Mouse (Mus musculus): ENCODE measurements at regions not wholly inside any gene's neighbourhood (a gene's known extent, or its start where the extent isn't known, plus 50 kb on each side); places are given as distances from the start of the nearest gene placed in this dataset.

DNA sequence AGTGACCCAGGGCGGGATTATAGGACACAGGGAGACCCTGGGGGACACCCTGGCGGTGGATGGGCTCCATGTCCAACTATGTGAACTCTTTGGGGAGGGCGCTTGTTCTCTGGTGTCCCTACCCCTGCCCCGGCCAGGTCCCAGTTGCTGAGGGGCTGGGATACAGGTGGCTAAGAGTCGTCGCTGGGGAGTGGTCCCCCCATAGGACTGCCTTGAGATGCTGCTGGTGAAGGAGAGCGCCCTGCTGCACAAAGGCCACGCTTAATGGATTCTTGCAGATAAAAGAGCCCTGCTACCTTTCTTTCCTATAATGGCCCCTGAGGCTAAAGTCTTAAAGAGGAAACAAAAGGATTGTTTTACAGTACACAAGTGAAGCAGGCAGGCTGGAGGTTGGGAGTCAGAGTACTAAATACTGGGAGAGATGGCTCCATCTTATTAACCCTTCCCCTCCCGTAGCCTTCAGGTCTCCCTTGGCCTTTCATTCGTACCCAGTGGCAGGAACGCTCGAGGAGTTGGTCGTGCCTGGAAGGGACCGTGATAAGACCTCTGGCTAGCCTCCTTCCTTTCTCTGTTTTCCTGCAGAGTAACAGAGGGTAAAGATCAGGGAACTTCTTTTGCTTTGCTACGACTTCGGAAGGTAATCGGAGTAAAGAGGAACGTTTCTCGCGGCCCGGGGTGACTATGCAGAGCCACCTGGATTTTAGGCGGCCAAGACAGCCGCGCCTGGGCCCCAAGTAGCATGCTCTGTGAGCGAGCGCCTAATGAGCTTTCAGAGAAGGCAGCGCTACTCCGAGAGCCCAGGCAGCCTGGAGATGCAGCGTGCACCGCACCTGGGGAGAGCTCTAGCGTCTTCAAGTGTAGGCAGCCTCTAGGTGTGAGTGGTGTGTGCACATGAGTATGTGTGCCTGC is 682.9 kb upstream of the Car8 start:
- in situ Hi-C loops (cut with MboI; ENCODE audit: low sequenced_read_pairs), result no loop called here

- in situ Hi-C loops (cut with MboI; ENCODE audit: low sequenced_read_pairs), result no loop called here
These were observed 681.5 kb upstream of the Car8 start for GRCm38 (mm10) chr4:8920306-8920705.

DNA sequence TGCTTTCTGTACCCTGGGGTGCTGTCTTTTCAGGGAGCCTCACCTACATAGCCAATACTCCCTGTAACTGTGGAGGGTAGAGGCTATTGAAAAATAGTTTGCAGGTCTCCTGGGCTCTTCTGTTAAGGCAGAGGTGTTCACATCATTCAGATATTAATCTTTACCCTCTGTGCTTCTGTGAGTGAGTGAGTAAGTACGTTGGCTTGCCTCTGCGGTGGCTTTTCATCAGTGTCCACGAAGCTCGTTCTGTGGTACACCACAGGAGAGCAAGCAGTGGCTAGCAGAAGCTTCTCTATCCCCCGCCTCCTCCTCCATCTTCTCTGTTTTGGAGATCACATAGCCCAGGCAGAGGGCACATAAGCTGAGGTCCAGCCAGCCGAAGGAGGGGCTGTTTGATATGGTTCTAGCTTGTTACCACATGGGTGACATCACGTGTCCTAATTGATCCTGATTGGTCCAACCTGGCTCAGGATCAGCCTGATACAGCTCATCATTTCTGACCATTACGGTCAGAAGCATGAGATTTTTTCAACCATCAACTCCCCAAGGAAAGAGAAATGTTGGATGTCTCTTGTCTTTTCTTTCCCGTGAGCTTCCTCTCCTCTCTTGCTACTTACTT is 680.6 kb upstream of the Car8 start:
- in situ Hi-C loops (cut with MboI; ENCODE audit: low sequenced_read_pairs), result no loop called here

Data from CH12F3 (cell line).